Mouse (Mus musculus): ENCODE data around the gene Wfikkn2. TPM values are rescaled to one million over a fixed set of nuclear protein-coding genes. Genes with fewer than 3 reads are reported as not detected.

Gene Wfikkn2
- polyA plus RNA-seq, 1 experiment from 2014 or later, result not detected

GRCm38 (mm10) chr11:94221257-94221656 is 24.5 kb downstream of the Wfikkn2 start:
- Histone ChIP-seq H3K36me3 (ENCODE audit: inconsistent target) (no peaks in the 10 kb centered on the region), H3K79me2 (ENCODE audit: inconsistent target) (no peaks in the 10 kb centered on the region), H3K4me3 (ENCODE audit: inconsistent target) (no peak overlapping the region), H3K27ac (no peak overlapping the region)
- WGBS (ENCODE audit: missing documents), result 93% methylated on average over 7 of the region's 7 CpGs

GRCm38 (mm10) chr11:94216247-94216646 is 29.6 kb downstream of the Wfikkn2 start:
- Histone ChIP-seq H3K79me2 (ENCODE audit: inconsistent target) (peaks cover 19% of the 10 kb centered on the region), H3K4me3 (ENCODE audit: inconsistent target) (no peak overlapping the region), H3K36me3 (ENCODE audit: inconsistent target) (no peaks in the 10 kb centered on the region), H3K27ac (no peak overlapping the region)
- 66% methylated on average over 2 of the region's 2 CpGs for WGBS (ENCODE audit: missing documents)

GRCm38 (mm10) chr11:94215581-94215980 is 30.2 kb downstream of the Wfikkn2 start:
- Histone ChIP-seq H3K36me3 (ENCODE audit: inconsistent target) (no peaks in the 10 kb centered on the region), H3K27ac (no peak overlapping the region), H3K79me2 (ENCODE audit: inconsistent target) (peaks cover 19% of the 10 kb centered on the region), H3K4me3 (ENCODE audit: inconsistent target) (no peak overlapping the region)
- 92% methylated on average over 3 of the region's 3 CpGs for WGBS (ENCODE audit: missing documents)

GRCm38 (mm10) chr11:94213735-94214594 is 31.8 kb downstream of the Wfikkn2 start:
- WGBS (ENCODE audit: missing documents), result 95% methylated on average over 29 of the region's 29 CpGs
- peaks cover 19% of the 10 kb centered on the region for H3K79me2 ChIP-seq (ENCODE audit: inconsistent target)
- no peaks in the 10 kb centered on the region for H3K36me3 ChIP-seq (ENCODE audit: inconsistent target)
- H3K4me3 ChIP-seq (ENCODE audit: inconsistent target), result no peak overlapping the region
- no peak overlapping the region for H3K27ac ChIP-seq

- Histone ChIP-seq H3K36me3 (ENCODE audit: inconsistent target) (no peaks in the 10 kb centered on the region), H3K4me3 (ENCODE audit: inconsistent target) (no peak overlapping the region), H3K27ac (no peak overlapping the region), H3K79me2 (ENCODE audit: inconsistent target) (peaks cover 19% of the 10 kb centered on the region)
- 89% methylated on average over 4 of the region's 4 CpGs for WGBS (ENCODE audit: missing documents)
Measured at GRCm38 (mm10) chr11:94212997-94213396, 32.8 kb downstream of the Wfikkn2 start.

GRCm38 (mm10) chr11:94212489-94212836 is 33.3 kb downstream of the Wfikkn2 start:
- Histone ChIP-seq H3K36me3 (ENCODE audit: inconsistent target) (no peaks in the 10 kb centered on the region), H3K79me2 (ENCODE audit: inconsistent target) (peaks cover 19% of the 10 kb centered on the region), H3K4me3 (ENCODE audit: inconsistent target) (peak overlapping the region; percentile 46), H3K27ac (no peak overlapping the region)
- 14% methylated on average over 5 of the region's 7 CpGs for WGBS (ENCODE audit: missing documents)

- Histone ChIP-seq H3K79me2 (ENCODE audit: inconsistent target) (peaks cover 19% of the 10 kb centered on the region), H3K4me3 (ENCODE audit: inconsistent target) (peak overlapping the region; percentile 46), H3K36me3 (ENCODE audit: inconsistent target) (no peaks in the 10 kb centered on the region), H3K27ac (no peak overlapping the region)
- 2% methylated on average over 49 of the region's 61 CpGs for WGBS (ENCODE audit: missing documents)
Measured at GRCm38 (mm10) chr11:94211651-94212488, 33.9 kb downstream of the Wfikkn2 start.

- Histone ChIP-seq H3K27ac (peak within 1 kb of the TSS; percentile 94), H3K4me3 (ENCODE audit: inconsistent target) (peak within 1 kb of the TSS; percentile 62), H3K36me3 (ENCODE audit: inconsistent target) (no peaks in the 10 kb centered on the region), H3K79me2 (ENCODE audit: inconsistent target) (peaks cover 19% of the 10 kb centered on the region)
- under 1% methylated on average over 51 of the region's 55 CpGs for WGBS (ENCODE audit: missing documents)
Measured at GRCm38 (mm10) chr11:94211124-94211603, 34.6 kb downstream of the Wfikkn2 start, which contains the start of gene Tob1. Gene Tob1 (plus strand): TSS chr11:94211454.

- under 1% methylated on average over 45 of the region's 56 CpGs for WGBS (ENCODE audit: missing documents)
Measured at GRCm38 (mm10) chr11:94210191-94211086, 35.4 kb downstream of the Wfikkn2 start.

GRCm38 (mm10) chr11:94209695-94210131 is 36.1 kb downstream of the Wfikkn2 start:
- WGBS (ENCODE audit: missing documents), result 5% methylated on average over 9 of the region's 14 CpGs
- Histone ChIP-seq H3K4me3 (ENCODE audit: inconsistent target) (peak overlapping the region; percentile 44), H3K79me2 (ENCODE audit: inconsistent target) (peaks cover 19% of the 10 kb centered on the region), H3K36me3 (ENCODE audit: inconsistent target) (no peaks in the 10 kb centered on the region), H3K27ac (peak overlapping the region; percentile 88)

More at GRCm38 (mm10) chr11:94210191-94211086, 35.4 kb downstream of the Wfikkn2 start:
- H3K36me3 ChIP-seq (ENCODE audit: inconsistent target), result no peaks in the 10 kb centered on the region
- peaks cover 19% of the 10 kb centered on the region for H3K79me2 ChIP-seq (ENCODE audit: inconsistent target)
- peak overlapping the region; percentile 62 for H3K4me3 ChIP-seq (ENCODE audit: inconsistent target)
- H3K27ac ChIP-seq, result peak overlapping the region; percentile 94

GRCm38 (mm10) chr11:94208811-94209675 is 36.8 kb downstream of the Wfikkn2 start:
- peak overlapping the region; percentile 44; the same call in 1 of the 2 replicates for H3K4me3 ChIP-seq (ENCODE audit: inconsistent target)
- WGBS (ENCODE audit: missing documents), result 58% methylated on average over 8 of the region's 8 CpGs
- peak overlapping the region; percentile 88 for H3K27ac ChIP-seq

GRCm38 (mm10) chr11:94206398-94207114 is 39.2 kb downstream of the Wfikkn2 start:
- no peak overlapping the region for H3K4me3 ChIP-seq (ENCODE audit: inconsistent target)
- WGBS (ENCODE audit: missing documents), result 91% methylated on average over 10 of the region's 10 CpGs
- H3K79me2 ChIP-seq (ENCODE audit: inconsistent target), result no peaks in the 10 kb centered on the region
- no peaks in the 10 kb centered on the region for H3K36me3 ChIP-seq (ENCODE audit: inconsistent target)
- no peak overlapping the region for H3K27ac ChIP-seq

More at GRCm38 (mm10) chr11:94208811-94209675, 36.8 kb downstream of the Wfikkn2 start:
- H3K36me3 ChIP-seq (ENCODE audit: inconsistent target), result no peaks in the 10 kb centered on the region
- peaks cover 19% of the 10 kb centered on the region for H3K79me2 ChIP-seq (ENCODE audit: inconsistent target)
